Mouse (Mus musculus) testis, adult 2 months (tissue): ENCODE measurements around the gene Dpagt1. TPM values are rescaled to one million over a fixed set of nuclear protein-coding genes. Genes with fewer than 3 reads are reported as not detected.
A peak's percentile ranks its signal among the peaks of the same experiment; 100 is the strongest.
"Not testable (repeated sequence)": the region's sequence is repeated elsewhere in the genome, so short reads cannot be mapped to it uniquely, and the experiment has no call there.

Experiments
- H3K27ac ChIP-seq: fragments of 200-500 bp; 2 replicates; pipeline ENCODE4 v1.5.1; 2012; ENCODE audit warnings: low read depth, low read length; ENCODE audit not compliant: control insufficient read depth, insufficient read depth
- H3K27me3 ChIP-seq: fragments of 200-500 bp; 2 replicates; pipeline ENCODE4 v1.6.1; 2012; ENCODE audit warnings: mild to moderate bottlenecking, low read length, moderate library complexity; ENCODE audit not compliant: control insufficient read depth, insufficient read depth
- H3K36me3 ChIP-seq: fragments of 200-500 bp; 2 replicates; pipeline ENCODE4 v1.6.1; 2012; ENCODE audit warnings: mild to moderate bottlenecking, low read length; ENCODE audit not compliant: control insufficient read depth, insufficient read depth
- H3K4me1 ChIP-seq: fragments of 200-500 bp; 2 replicates; pipeline ENCODE4 v1.6.1; 2012; ENCODE audit warnings: low read length; ENCODE audit not compliant: control insufficient read depth, insufficient read depth
- H3K4me3 ChIP-seq: fragments of 200-500 bp; 2 replicates; pipeline ENCODE4 v1.5.1; 2012; ENCODE audit warnings: low read depth, mild to moderate bottlenecking, low read length, moderate library complexity, mixed read lengths; ENCODE audit not compliant: control insufficient read depth
- CTCF ChIP-seq: fragments of 200-500 bp; IDR thresholded peaks from 2 replicates; pipeline ENCODE4 v1.5.1; 2012; ENCODE audit warnings: low read depth, mild to moderate bottlenecking, inconsistent platforms, low read length, moderate library complexity; ENCODE audit not compliant: control insufficient read depth, insufficient read depth, insufficient replicate concordance
- POLR2A ChIP-seq: fragments of 200-500 bp; IDR thresholded peaks from 2 replicates; pipeline ENCODE4 v1.6.1; 2012; ENCODE audit warnings: low read depth, mild to moderate bottlenecking, inconsistent platforms, low read length, moderate library complexity; ENCODE audit not compliant: control insufficient read depth
- polyA plus RNA-seq: library from polyadenylated mRNA; depleted of rRNA; stranded (reverse); fragments of >200 nt; gene quantifications from 2 replicates; pipeline ENCODE4 v1.2.3, GENCODE M21; 2012; rRNA removed

The Dpagt1 gene
- polyA plus RNA-seq, 1 experiment: 6.5 TPM

GRCm38 (mm10) chr9:44373386-44373785 lies 47.6 kb downstream of the Dpagt1 start:
- Histone ChIP-seq H3K27me3 (no peaks in the 10 kb centered on the region), H3K4me1 (no peaks in the 10 kb centered on the region), H3K27ac (no peak overlapping the region), H3K4me3 (no peak overlapping the region), H3K36me3 (no peaks in the 10 kb centered on the region)
- no peak for TF ChIP-seq CTCF
- TF ChIP-seq POLR2A: no peak

- H3K27ac ChIP-seq: no peak overlapping the region
- peaks cover 2% of the 10 kb centered on the region; the same call in 1 of the 2 replicates for H3K36me3 ChIP-seq
- H3K27me3 ChIP-seq: no peaks in the 10 kb centered on the region
- no peak for TF ChIP-seq POLR2A
- no peak for TF ChIP-seq CTCF
- H3K4me1 ChIP-seq: peaks cover 3% of the 10 kb centered on the region
- H3K4me3 ChIP-seq: no peak overlapping the region
Measured at GRCm38 (mm10) chr9:44376141-44376540, 50.3 kb downstream of the Dpagt1 start.

DNA sequence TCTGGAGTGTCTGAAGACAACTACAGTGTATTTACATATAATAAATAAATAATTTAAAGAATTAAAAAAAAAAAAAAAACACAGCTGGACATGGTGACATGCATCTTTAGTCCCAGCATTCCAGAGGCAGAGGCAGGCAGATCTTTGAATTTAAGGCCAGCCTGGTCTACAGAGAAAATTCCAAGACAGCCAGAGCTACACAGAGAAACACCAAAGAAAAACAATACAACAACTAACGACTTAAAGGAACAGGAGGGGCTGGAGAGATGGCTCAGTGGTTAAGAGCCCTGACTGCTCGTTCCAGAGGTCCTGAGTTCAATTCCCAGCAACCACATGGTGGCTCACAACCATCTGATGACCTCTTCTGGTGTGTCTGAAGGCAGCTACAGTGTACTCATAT lies 51.5 kb downstream of the Dpagt1 start:
- not testable (repeated sequence) for H3K27ac ChIP-seq, H3K4me1 ChIP-seq, H3K4me3 ChIP-seq, H3K36me3 ChIP-seq, H3K27me3 ChIP-seq

GRCm38 (mm10) chr9:44378153-44378730 lies 52.4 kb downstream of the Dpagt1 start:
- peak overlapping the region; percentile 77 for H3K27ac ChIP-seq
- H3K36me3 ChIP-seq: peaks cover 4% of the 10 kb centered on the region
- H3K27me3 ChIP-seq: no peaks in the 10 kb centered on the region
- TF ChIP-seq CTCF: no peak
- no peak for TF ChIP-seq POLR2A
- H3K4me3 ChIP-seq: peak overlapping the region; percentile 98; the same call in 1 of the 2 replicates
- H3K4me1 ChIP-seq: peaks cover 3% of the 10 kb centered on the region

DNA sequence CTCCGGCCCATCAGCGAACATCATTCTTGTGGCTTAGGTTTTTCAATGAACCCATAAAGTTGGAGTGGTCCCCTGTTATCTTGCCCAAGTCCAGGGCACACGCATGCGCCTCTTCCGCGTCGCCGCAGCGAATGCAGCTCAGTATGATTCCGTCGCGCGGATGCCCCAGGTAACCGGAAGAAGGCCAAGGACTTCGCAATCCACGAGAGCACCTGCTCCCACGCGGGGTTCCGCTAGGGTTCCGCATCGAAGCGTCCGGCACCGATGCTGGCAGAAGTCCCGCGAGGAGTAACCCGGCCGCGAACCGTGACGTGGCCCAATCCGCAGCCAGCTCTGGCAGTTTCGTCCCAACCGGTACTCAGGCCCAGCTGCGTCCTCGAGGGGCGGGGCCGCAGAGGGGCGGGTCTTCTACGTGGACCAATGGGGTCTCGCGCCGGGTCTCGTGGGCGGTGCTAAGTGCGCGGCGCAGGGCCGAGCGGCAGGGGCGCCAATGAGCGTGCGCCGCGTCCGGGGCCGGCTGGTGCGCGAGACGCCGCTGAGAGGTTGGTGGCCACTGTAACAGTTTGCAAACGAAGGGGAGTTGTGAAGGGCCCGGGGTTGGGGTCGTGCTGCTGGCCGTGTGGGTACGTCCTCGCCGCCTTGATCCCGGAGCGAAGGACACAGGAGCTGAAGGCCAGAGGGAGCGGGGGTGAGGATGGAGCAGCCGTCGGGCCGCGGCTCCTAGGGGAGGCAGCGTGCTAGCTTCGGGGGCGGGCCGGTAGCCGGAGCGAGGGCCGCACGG lies 53.4 kb downstream of the Dpagt1 start, which contains the start of gene Hyou1:
Hyou1 (plus strand) TSS at position 437 of the 781 bp plus-strand sequence.
- H3K27ac ChIP-seq: peak within 1 kb of the TSS; percentile 98
- peaks cover 5% of the 10 kb centered on the region for H3K36me3 ChIP-seq
- peak within 1 kb of the TSS; percentile 98 for H3K4me3 ChIP-seq
- H3K4me1 ChIP-seq: peaks cover 3% of the 10 kb centered on the region
- peak; percentile 74 for TF ChIP-seq POLR2A
- TF ChIP-seq CTCF: 0 out of 2 replicates have a peak, but pooled peaks have one; percentile 1
- H3K27me3 ChIP-seq: no peaks in the 10 kb centered on the region

GRCm38 (mm10) chr9:44379862-44380261 lies 54.0 kb downstream of the Dpagt1 start:
- peak overlapping the region; percentile 98 for H3K27ac ChIP-seq
- no peak for TF ChIP-seq POLR2A
- TF ChIP-seq CTCF: no peak
- peaks cover 3% of the 10 kb centered on the region for H3K4me1 ChIP-seq
- peak overlapping the region; percentile 98 for H3K4me3 ChIP-seq
- no peaks in the 10 kb centered on the region for H3K27me3 ChIP-seq
- peaks cover 5% of the 10 kb centered on the region for H3K36me3 ChIP-seq

Other genes starting within 250 kb of the Dpagt1 start
- gene Mfrp, start 224.3 kb upstream of the Dpagt1 start, polyA plus RNA-seq: 1.4 and 3.4 TPM in 2 replicates
- 2.0 and 3.1 TPM in 2 replicates for gene C1qtnf5, start 218.8 kb upstream of the Dpagt1 start, polyA plus RNA-seq
- 1.2 and 1.6 TPM in 2 replicates for gene Gm49380, start 212.5 kb upstream of the Dpagt1 start, polyA plus RNA-seq
- gene Rnf26, start 212.5 kb upstream of the Dpagt1 start, polyA plus RNA-seq: 37.5 and 38.3 TPM in 2 replicates
- 14.1 and 14.3 TPM in 2 replicates for gene Mcam, start 191.6 kb upstream of the Dpagt1 start, polyA plus RNA-seq
- gene Cbl, start 92.0 kb upstream of the Dpagt1 start, polyA plus RNA-seq: 45.5 and 47.9 TPM in 2 replicates
- 0.61 and 0.69 TPM in 2 replicates for gene Ccdc153, start 85.3 kb upstream of the Dpagt1 start, polyA plus RNA-seq
- gene Pdzd3, start 74.5 kb upstream of the Dpagt1 start, polyA plus RNA-seq: 0.11 TPM in 1 of 2 replicates, not detected in the other
- 1.3 and 1.6 TPM in 2 replicates for gene Nlrx1, start 57.4 kb upstream of the Dpagt1 start, polyA plus RNA-seq
- 0.58 and 0.89 TPM in 2 replicates for gene Abcg4, start 37.4 kb upstream of the Dpagt1 start, polyA plus RNA-seq
- 13.1 and 16.0 TPM in 2 replicates for gene Hinfp, start 20.3 kb upstream of the Dpagt1 start, polyA plus RNA-seq
- 16.4 and 20.7 TPM in 2 replicates for gene C2cd2l, start 5.7 kb upstream of the Dpagt1 start, polyA plus RNA-seq
- gene H2afx, start 8.7 kb downstream of the Dpagt1 start, polyA plus RNA-seq: 107 TPM in 2 replicates
- gene Hmbs, start 18.2 kb downstream of the Dpagt1 start, polyA plus RNA-seq: 18.2 and 19.3 TPM in 2 replicates
- 19.2 and 19.4 TPM in 2 replicates for gene Vps11, start 35.7 kb downstream of the Dpagt1 start, polyA plus RNA-seq
- gene Hyou1, start 53.5 kb downstream of the Dpagt1 start, polyA plus RNA-seq: 82.1 and 99.9 TPM in 2 replicates
- gene Slc37a4, start 70.8 kb downstream of the Dpagt1 start, polyA plus RNA-seq: 14.1 and 14.7 TPM in 2 replicates
- gene Rps25, start 81.1 kb downstream of the Dpagt1 start, polyA plus RNA-seq: 194 and 199 TPM in 2 replicates
- gene Trappc4, start 81.6 kb downstream of the Dpagt1 start, polyA plus RNA-seq: 40.0 and 41.8 TPM in 2 replicates
- gene Ccdc84, start 92.5 kb downstream of the Dpagt1 start, polyA plus RNA-seq: 10.9 TPM in 2 replicates
- 1.5 and 2.0 TPM in 2 replicates for gene Foxr1, start 115.1 kb downstream of the Dpagt1 start, polyA plus RNA-seq
- 2.2 and 4.3 TPM in 2 replicates for gene Upk2, start 129.0 kb downstream of the Dpagt1 start, polyA plus RNA-seq
- 8.4 and 9.1 TPM in 2 replicates for gene Bcl9l, start 156.8 kb downstream of the Dpagt1 start, polyA plus RNA-seq
- gene Cxcr5, start 235.9 kb downstream of the Dpagt1 start, polyA plus RNA-seq: 8.6 and 11.2 TPM in 2 replicates